Mouse (Mus musculus) MEL (cell line): ENCODE data around the gene Nkx2-3. TPM values are rescaled to one million over a fixed set of nuclear protein-coding genes. Genes with fewer than 3 reads are reported as not detected.
A peak's percentile ranks its signal among the peaks of the same experiment; 100 is the strongest.

Experiments used
- DNase-seq: peaks from one replicate; pipeline ENCODE4 v3.0.0; 2011; ENCODE audit warnings: low read depth, low spot score
- H3K27ac ChIP-seq: 2 replicates; pipeline ENCODE4 v1.5.1; 2012; ENCODE audit warnings: low read depth, mild to moderate bottlenecking, control low read depth, low read length, moderate library complexity; ENCODE audit not compliant: control insufficient read depth
- H3K27me3 ChIP-seq, 2 experiments: fragments of 150-350 bp in 1 of 2; sonication (generic) in 1 of 2; 2 replicates each; pipeline ENCODE4 v1.6.1; 2012; ENCODE audit warnings: low read length in 2 of 2, mild to moderate bottlenecking in 2 of 2, improper control_type of control experiment in 1 of 2, moderate library complexity in 1 of 2; ENCODE audit not compliant: insufficient read depth in 2 of 2, control insufficient read depth in 1 of 2
- H3K36me3 ChIP-seq, 2 experiments: 2 replicates each; pipeline ENCODE4 v1.6.1; 2012 to 2014; ENCODE audit warnings: low read length in 2 of 2, improper control_type of control experiment in 1 of 2, inconsistent platforms in 1 of 2, mild to moderate bottlenecking in 1 of 2; ENCODE audit not compliant: insufficient read depth in 2 of 2, control insufficient read depth in 1 of 2
- H3K4me1 ChIP-seq, 2 experiments: fragments of 150-350 bp in 1 of 2; sonication (generic) in 1 of 2; 2 replicates each; pipeline ENCODE4 v1.6.1; 2012; ENCODE audit warnings: low read length in 2 of 2, improper control_type of control experiment in 1 of 2, mild to moderate bottlenecking in 1 of 2; ENCODE audit not compliant: insufficient read depth in 2 of 2, control insufficient read depth in 1 of 2
- H3K4me3 ChIP-seq, 2 experiments: fragments of 150-350 bp in 1 of 2; sonication (generic) in 1 of 2; 2 replicates each; pipeline ENCODE4 v1.5.1; 2012; ENCODE audit warnings: low read depth in 2 of 2, low read length in 2 of 2, mild to moderate bottlenecking in 2 of 2, moderate library complexity in 2 of 2, control low read depth in 1 of 2, improper control_type of control experiment in 1 of 2; ENCODE audit not compliant: control insufficient read depth in 1 of 2, insufficient read depth in 1 of 2
- H3K79me2 ChIP-seq: 2 replicates; pipeline ENCODE4 v1.6.1; 2012; ENCODE audit warnings: mild to moderate bottlenecking, low read length, moderate library complexity; ENCODE audit not compliant: control insufficient read depth, poor library complexity, insufficient read depth
- H3K9ac ChIP-seq: 2 replicates; pipeline ENCODE4 v1.6.1; 2012; ENCODE audit warnings: low read depth, mild to moderate bottlenecking, control low read depth, low read length, moderate library complexity; ENCODE audit not compliant: control insufficient read depth, poor library complexity, severe bottlenecking
- H3K9me3 ChIP-seq: fragments of 150-350 bp; sonication (generic); replicated peaks from 2 replicates; pipeline ENCODE4 v1.6.1; 2012; ENCODE audit warnings: mild to moderate bottlenecking, low read length, improper control_type of control experiment, moderate library complexity; ENCODE audit not compliant: insufficient read depth
- CHD1 ChIP-seq: IDR thresholded peaks from 2 replicates; pipeline ENCODE4 v1.6.1; 2012; ENCODE audit warnings: low read depth, mild to moderate bottlenecking, inconsistent platforms, low read length, improper control_type of control experiment
- CHD2 ChIP-seq: IDR thresholded peaks from 2 replicates; pipeline ENCODE4 v1.6.1; 2011; ENCODE audit warnings: low read length, improper control_type of control experiment
- CTCF ChIP-seq, 3 experiments: IDR thresholded peaks in 2 of 3; conservative IDR thresholded peaks in 1 of 3; 2 replicates each; pipeline ENCODE4 v1.5.1; 2011 to 2012; ENCODE audit warnings: low read length in 3 of 3, low read depth in 2 of 3, mild to moderate bottlenecking in 2 of 3, improper control_type of control experiment in 1 of 3, inconsistent platforms in 1 of 3, mixed read lengths in 1 of 3, moderate library complexity in 1 of 3; ENCODE audit not compliant: control insufficient read depth in 1 of 3, insufficient read depth in 1 of 3, poor library complexity in 1 of 3, severe bottlenecking in 1 of 3
- E2F4 ChIP-seq: IDR thresholded peaks from 2 replicates; pipeline ENCODE4 v1.6.1; 2011; ENCODE audit warnings: low read depth, low read length, improper control_type of control experiment, borderline replicate concordance
- ELF1 ChIP-seq: IDR thresholded peaks from 2 replicates; pipeline ENCODE4 v1.6.1; 2014; ENCODE audit warnings: low read depth, mild to moderate bottlenecking, inconsistent platforms, low read length, improper control_type of control experiment, moderate library complexity
- ETS1 ChIP-seq: IDR thresholded peaks from 2 replicates; pipeline ENCODE4 v1.6.1; 2012; ENCODE audit warnings: low read depth, mild to moderate bottlenecking, inconsistent platforms, low read length, improper control_type of control experiment, moderate library complexity
- GABPA ChIP-seq: IDR thresholded peaks from 2 replicates; pipeline ENCODE4 v1.6.1; 2012; ENCODE audit warnings: low read depth, mild to moderate bottlenecking, inconsistent platforms, low read length, improper control_type of control experiment, moderate library complexity
- GATA1 ChIP-seq: IDR thresholded peaks from 2 replicates; pipeline ENCODE4 v1.6.1; 2011; ENCODE audit warnings: low read depth, low read length, improper control_type of control experiment
- JUND ChIP-seq: IDR thresholded peaks from 2 replicates; pipeline ENCODE4 v1.6.1; 2011; ENCODE audit warnings: low read depth, mild to moderate bottlenecking, improper control_type of control experiment, low read length
- KAT2A ChIP-seq: conservative IDR thresholded peaks from 2 replicates; pipeline ENCODE4 v1.6.1; 2012; ENCODE audit warnings: low read depth, low read length, improper control_type of control experiment, inconsistent platforms
- MAX ChIP-seq: IDR thresholded peaks from 2 replicates; pipeline ENCODE4 v1.6.1; 2011; ENCODE audit warnings: low read length, improper control_type of control experiment
- MAZ ChIP-seq: IDR thresholded peaks from 2 replicates; pipeline ENCODE4 v1.6.1; 2012; ENCODE audit warnings: low read depth, mild to moderate bottlenecking, inconsistent platforms, low read length, improper control_type of control experiment
- MEF2A ChIP-seq: IDR thresholded peaks from 2 replicates; pipeline ENCODE4 v1.6.1; 2014; ENCODE audit warnings: low read depth, mild to moderate bottlenecking, inconsistent platforms, low read length, improper control_type of control experiment; ENCODE audit not compliant: poor library complexity, insufficient replicate concordance, severe bottlenecking; ENCODE audit errors: extremely low read depth
- MYB ChIP-seq: IDR thresholded peaks from 2 replicates; pipeline ENCODE4 v1.6.1; 2011; ENCODE audit warnings: mild to moderate bottlenecking, low read depth, low read length, improper control_type of control experiment
- MYC ChIP-seq: IDR thresholded peaks from 2 replicates; pipeline ENCODE4 v1.6.1; 2011; ENCODE audit warnings: low read depth, mild to moderate bottlenecking, low read length, improper control_type of control experiment, moderate library complexity
- NELFE ChIP-seq: IDR thresholded peaks from 2 replicates; pipeline ENCODE4 v1.6.1; 2011; ENCODE audit warnings: low read depth, low read length, improper control_type of control experiment
- NRF1 ChIP-seq: IDR thresholded peaks from 2 replicates; pipeline ENCODE4 v1.6.1; 2014; ENCODE audit warnings: low read depth, mild to moderate bottlenecking, inconsistent platforms, low read length, improper control_type of control experiment, moderate library complexity; ENCODE audit not compliant: poor library complexity, insufficient read depth, severe bottlenecking
- POLR2AphosphoS5 ChIP-seq: IDR thresholded peaks from 2 replicates; pipeline ENCODE4 v1.6.1; 2012; ENCODE audit warnings: low read depth, borderline replicate concordance, mild to moderate bottlenecking, inconsistent platforms, low read length, moderate library complexity, mixed read lengths
- RAD21 ChIP-seq: IDR thresholded peaks from 2 replicates; pipeline ENCODE4 v1.6.1; 2011; ENCODE audit warnings: mild to moderate bottlenecking, low read depth, low read length, improper control_type of control experiment
- RCOR1 ChIP-seq: IDR thresholded peaks from 2 replicates; pipeline ENCODE4 v1.6.1; 2012; ENCODE audit warnings: low read depth, mild to moderate bottlenecking, inconsistent platforms, low read length, improper control_type of control experiment
- SIN3A ChIP-seq: IDR thresholded peaks from 2 replicates; pipeline ENCODE4 v1.6.1; 2012; ENCODE audit warnings: low read length, improper control_type of control experiment, inconsistent platforms
- SMC3 ChIP-seq: IDR thresholded peaks from 2 replicates; pipeline ENCODE4 v1.6.1; 2011; ENCODE audit warnings: low read depth, low read length, improper control_type of control experiment
- TAL1 ChIP-seq: IDR thresholded peaks from 2 replicates; pipeline ENCODE4 v1.6.1; 2012; ENCODE audit warnings: mild to moderate bottlenecking, inconsistent platforms, low read length, moderate library complexity, mixed read lengths
- TBP ChIP-seq: IDR thresholded peaks from 2 replicates; pipeline ENCODE4 v1.8.0; 2011; ENCODE audit warnings: low read depth, low read length, improper control_type of control experiment
- TCF12 ChIP-seq: IDR thresholded peaks from 2 replicates; pipeline ENCODE4 v1.6.1; 2014; ENCODE audit warnings: low read depth, mild to moderate bottlenecking, inconsistent platforms, low read length, improper control_type of control experiment, moderate library complexity
- UBTF ChIP-seq: IDR thresholded peaks from 2 replicates; pipeline ENCODE4 v1.6.1; 2012; ENCODE audit warnings: low read depth, mild to moderate bottlenecking, inconsistent platforms, low read length, improper control_type of control experiment, moderate library complexity, borderline replicate concordance; ENCODE audit not compliant: insufficient read depth
- USF1 ChIP-seq: IDR thresholded peaks from 2 replicates; pipeline ENCODE4 v1.6.1; 2014; ENCODE audit warnings: low read depth, mild to moderate bottlenecking, inconsistent platforms, low read length, improper control_type of control experiment, moderate library complexity
- ZKSCAN1 ChIP-seq: IDR thresholded peaks from 2 replicates; pipeline ENCODE4 v1.6.1; 2012; ENCODE audit warnings: low read depth, mild to moderate bottlenecking, inconsistent platforms, low read length, improper control_type of control experiment, moderate library complexity
- ZMIZ1 ChIP-seq: IDR thresholded peaks from 2 replicates; pipeline ENCODE4 v1.6.1; 2012; ENCODE audit warnings: low read depth, mild to moderate bottlenecking, inconsistent platforms, low read length, improper control_type of control experiment, moderate library complexity
- polyA plus RNA-seq, 2 experiments: library from polyadenylated mRNA; stranded (reverse) in 1 of 2; unstranded in 1 of 2; fragments of >175 nt in 1 of 2; fragments of >200 nt in 1 of 2; gene quantifications; 2 replicates each; pipeline versions ENCODE4 v1.2.1 to v1.2.4; 2012; ENCODE audit warnings: low replicate concordance in 2 of 2, low read depth in 1 of 2; ENCODE audit not compliant: insufficient read length in 2 of 2, insufficient read depth in 1 of 2, missing spikeins in 1 of 2
- total RNA-seq: library from RNA; depleted of rRNA; stranded (reverse); fragments of 300-350 nt; gene quantifications from 2 replicates; pipeline ENCODE4 v1.2.3, GENCODE M21; 2012

The Nkx2-3 gene
- total and polyA plus RNA-seq, 3 experiments: not detected

DNA sequence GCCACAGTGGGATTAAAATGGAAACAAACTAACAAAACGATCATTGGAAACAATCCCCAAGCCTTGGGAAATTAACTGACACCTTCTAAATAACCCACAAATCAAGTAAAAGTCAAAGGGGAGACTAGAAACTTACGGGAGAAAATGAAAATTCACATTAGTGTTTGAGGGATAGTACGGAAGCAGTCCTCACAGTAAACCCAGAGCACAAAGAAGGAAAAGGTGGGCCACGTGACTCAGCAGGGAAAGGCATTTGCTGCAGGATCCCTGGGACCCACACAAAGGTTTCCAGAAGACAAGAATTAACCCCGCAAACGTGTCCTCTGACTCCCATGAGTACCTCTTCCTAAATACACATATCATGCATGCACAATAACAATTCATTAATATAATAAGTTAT lies 43.0 kb upstream of the Nkx2-3 start:
- no peak overlapping the region for H3K4me3 ChIP-seq
- TF ChIP-seq MAX: no peak
- TF ChIP-seq GATA1: no peak
- TF ChIP-seq USF1: peak; percentile 61
- TF ChIP-seq, all 39 proteins: peak for 1
- H3K36me3 ChIP-seq: no peaks in the 10 kb centered on the region
- DNase-seq: no peak
- no peak overlapping the region for H3K9ac ChIP-seq
- H3K79me2 ChIP-seq: no peaks in the 10 kb centered on the region
- peaks cover 2 to 7% of the 10 kb centered on the region in 2 experiments for H3K27me3 ChIP-seq
- no peaks in the 10 kb centered on the region for H3K9me3 ChIP-seq
- peaks cover 0 to 6% of the 10 kb centered on the region in 2 experiments; a peak in 1 of 4 replicates for H3K4me1 ChIP-seq
- H3K27ac ChIP-seq: no peak overlapping the region

DNA sequence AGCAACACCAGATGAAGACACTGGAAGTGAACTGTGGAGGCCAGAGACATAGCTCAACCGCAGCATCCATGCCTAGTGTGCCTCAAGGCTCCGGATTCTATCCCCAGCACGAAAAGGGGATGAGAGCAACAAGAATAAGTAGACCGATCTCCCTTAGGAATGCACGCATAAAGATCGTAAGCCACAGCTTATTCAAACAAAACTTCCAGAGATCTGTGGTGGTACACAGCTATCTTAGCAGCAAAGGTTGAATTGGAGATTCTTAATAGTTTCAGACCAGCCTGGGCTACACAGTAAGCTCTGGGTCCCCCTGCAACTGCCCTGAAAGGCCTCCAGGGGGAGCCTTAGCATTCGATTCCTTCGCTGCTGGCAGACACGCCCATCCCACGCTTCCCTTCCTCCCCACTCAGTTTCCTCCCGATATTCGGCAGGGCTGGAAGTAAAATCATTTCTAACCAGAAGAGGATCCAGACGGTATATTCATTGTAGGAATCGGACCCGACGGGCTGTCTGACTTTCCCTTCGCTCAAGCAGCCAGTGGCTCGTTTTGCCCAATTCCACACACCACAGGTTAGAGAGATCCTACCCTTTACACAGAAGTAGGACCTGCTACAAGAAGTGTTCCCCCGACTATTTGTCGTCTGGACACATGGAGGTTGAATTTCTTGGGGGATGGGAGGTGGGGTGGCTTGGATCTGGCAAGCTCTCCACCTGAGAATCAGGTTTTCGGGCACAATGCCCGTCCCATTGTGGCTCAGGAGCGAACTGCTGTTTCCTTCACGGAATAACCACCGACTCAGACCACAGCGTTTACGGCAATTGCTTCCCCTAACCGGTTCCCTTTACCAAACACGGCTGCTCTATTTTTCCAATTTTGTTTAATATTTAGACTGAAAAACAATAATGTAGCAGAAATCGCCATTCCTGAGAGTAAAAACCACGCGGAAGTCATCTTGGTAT lies 41.0 kb upstream of the Nkx2-3 start:
- Histone ChIP-seq H3K9ac (peak overlapping the region; percentile 40), H3K27me3 (peaks cover 2 to 7% of the 10 kb centered on the region in 2 experiments)
- peak; percentile 92 for DNase-seq
- TF ChIP-seq SIN3A: peak; percentile 69
- TF ChIP-seq ETS1: 0 out of 2 replicates have a peak, but pooled peaks have one; percentile 29
- 0 out of 2 replicates have a peak, but pooled peaks have one; percentile 6 for TF ChIP-seq NELFE
- no peak for TF ChIP-seq CHD2
- no peak for TF ChIP-seq ZKSCAN1
- no peak for TF ChIP-seq RCOR1
- peak; percentile 94 for TF ChIP-seq SMC3
- TF ChIP-seq E2F4: no peak
- no peak for TF ChIP-seq POLR2AphosphoS5
- no peak for TF ChIP-seq UBTF
- peak; percentile 74 for TF ChIP-seq RAD21
- 0 out of 2 replicates have a peak, but pooled peaks have one; percentile 10 for TF ChIP-seq ELF1
- TF ChIP-seq JUND: no peak
- peak; percentile 52; the same call in 1 of the 2 replicates for TF ChIP-seq MAZ
- TF ChIP-seq NRF1: no peak
- TF ChIP-seq KAT2A: no peak
- no peak for TF ChIP-seq TAL1
- 0 out of 2 replicates have a peak, but pooled peaks have one; percentile 9 for TF ChIP-seq TBP
- TF ChIP-seq MEF2A: no peak
- TF ChIP-seq MAX: no peak
- no peak for TF ChIP-seq MYB
- TF ChIP-seq MYC: no peak
- no peak for TF ChIP-seq ZMIZ1
- TF ChIP-seq CHD1: no peak
- no peak; the same call in 1 of the 2 replicates for TF ChIP-seq GABPA
- TF ChIP-seq CTCF (IDR thresholded peaks at IDR 0.05 in 2 of 3, conservative IDR thresholded peaks at IDR 0.05 in 1 of 3; ENCODE audit: control insufficient read depth in 1 of 3, insufficient read depth in 1 of 3, low read depth in 2 of 3, low read length in 3 of 3, poor library complexity in 1 of 3, severe bottlenecking in 1 of 3): peak; percentile 92 to 97 (median 96)
- TF ChIP-seq TCF12: no peak

More for the DNA sequence above, 41.0 kb upstream of the Nkx2-3 start:
- peak overlapping the region; percentile 52 to 70 for H3K4me3 ChIP-seq
- H3K79me2 ChIP-seq: no peaks in the 10 kb centered on the region
- 0 out of 4 replicates have a peak, but pooled peaks cover 0 to 3% of the 10 kb centered on the region in 2 experiments for H3K36me3 ChIP-seq
- no peaks in the 10 kb centered on the region for H3K9me3 ChIP-seq
- peaks cover 0 to 10% of the 10 kb centered on the region in 2 experiments; a peak in 3 of 4 replicates for H3K4me1 ChIP-seq
- no peak overlapping the region for H3K27ac ChIP-seq
